9 mouse cellular contexts compared by ENCODE assay signal in genomic region chr17:79661387-79661786, GRCm38 (mm10). TPM values are rescaled to one million over a fixed set of nuclear protein-coding genes. Genes with fewer than 3 reads are reported as not detected.
DNase-seq lines count a peak whose midpoint lies in the region; ATAC-seq lines count a peak whose summit lies in the region.
"Had no signal": no experiment of that assay in that cellular context is flagged by ENCODE, and none has a peak within 500 bp of the region (broad histone marks: within the 10 kb centered on the region; RNA-seq: fewer than 3 reads in every experiment).

No protein-coding gene starts in this region.

- intact Hi-C loops in left cerebral cortex, postnatal 25 days (cut with DNase I) = no loop called here

- 43% methylated on average over 7 of the region's 7 CpGs for WGBS in hindbrain, embryonic 11.5 days
- WGBS in hindbrain, embryonic 13.5 days = 43% methylated on average over 7 of the region's 7 CpGs
- 52% methylated on average over 7 of the region's 7 CpGs for WGBS in neural tube, embryonic 11.5 days

- H3K4me2 ChIP-seq in hindbrain, embryonic 11.5 days (replicated peaks; ENCODE audit: low read depth, low read length) = no peak overlapping the region
- no peak overlapping the region for H3K4me2 ChIP-seq in hindbrain, embryonic 13.5 days
- no peak overlapping the region for H3K4me2 ChIP-seq in neural tube, embryonic 11.5 days (ENCODE audit: low read depth)
- H3K4me2 ChIP-seq: embryonic facial prominence, embryonic 13.5 days had no signal

- H3K9me3 ChIP-seq in hindbrain, embryonic 11.5 days (ENCODE audit: control insufficient read depth, low read length) = no peaks in the 10 kb centered on the region
- H3K9me3 ChIP-seq in hindbrain, embryonic 13.5 days = no peaks in the 10 kb centered on the region
- H3K9me3 ChIP-seq in neural tube, embryonic 11.5 days (ENCODE audit: control insufficient read depth, low read length) = no peaks in the 10 kb centered on the region
- H3K9me3 ChIP-seq: embryonic facial prominence, embryonic 13.5 days had no signal

- no peaks in the 10 kb centered on the region for H3K36me3 ChIP-seq in hindbrain, embryonic 11.5 days (ENCODE audit: control insufficient read depth, insufficient read depth, low read length)
- H3K36me3 ChIP-seq in hindbrain, embryonic 13.5 days = no peaks in the 10 kb centered on the region
- H3K36me3 ChIP-seq in neural tube, embryonic 11.5 days (ENCODE audit: control insufficient read depth, insufficient read depth, low read length) = no peaks in the 10 kb centered on the region
- H3K36me3 ChIP-seq: embryonic facial prominence, embryonic 13.5 days had no signal

- H3K27me3 ChIP-seq in hindbrain, embryonic 11.5 days (ENCODE audit: control insufficient read depth, insufficient read depth, low read length) = no peaks in the 10 kb centered on the region
- no peaks in the 10 kb centered on the region for H3K27me3 ChIP-seq in hindbrain, embryonic 13.5 days
- H3K27me3 ChIP-seq in neural tube, embryonic 11.5 days (ENCODE audit: control insufficient read depth, insufficient read depth, low read length) = no peaks in the 10 kb centered on the region
- H3K27me3 ChIP-seq: embryonic facial prominence, embryonic 13.5 days had no signal

- H3K27ac ChIP-seq in hindbrain, embryonic 11.5 days (ENCODE audit: low read depth, low read length) = no peak overlapping the region
- H3K27ac ChIP-seq in hindbrain, embryonic 13.5 days = no peak overlapping the region
- no peak overlapping the region for H3K27ac ChIP-seq in neural tube, embryonic 11.5 days (ENCODE audit: low read depth, low read length)
- H3K27ac ChIP-seq: embryonic facial prominence, embryonic 13.5 days had no signal

- H3K4me1 ChIP-seq in hindbrain, embryonic 11.5 days (replicated peaks; ENCODE audit: control insufficient read depth, insufficient read depth, low read length) = no peaks in the 10 kb centered on the region
- H3K4me1 ChIP-seq in hindbrain, embryonic 13.5 days (replicated peaks) = no peaks in the 10 kb centered on the region
- H3K4me1 ChIP-seq in neural tube, embryonic 11.5 days (ENCODE audit: control insufficient read depth, insufficient read depth, low read length) = no peaks in the 10 kb centered on the region
- H3K4me1 ChIP-seq: embryonic facial prominence, embryonic 13.5 days had no signal

- DNase-seq in hindbrain, embryonic 11.5 days (ENCODE audit: low spot score) = peak; percentile 85
- DNase-seq in adrenal gland, adult (ENCODE audit: inconsistent age in 2 of 2, low spot score in 1 of 2) = peak; percentile 49 to 87
- peak; percentile 89 for DNase-seq in embryo, embryonic 10.5 days (ENCODE audit: low spot score)
- DNase-seq in heart, postnatal 4 days = peak; percentile 79
- DNase-seq in left cerebral cortex, postnatal 25 days (ENCODE audit: low spot score in 2 of 2) = peak; percentile 67 to 80
- peak; percentile 72 for DNase-seq in neural tube, embryonic 11.5 days (ENCODE audit: low spot score)
- DNase-seq in thymus, postnatal 14 days = peak; percentile 68

- no peak overlapping the region for H3K4me3 ChIP-seq in hindbrain, embryonic 11.5 days (ENCODE audit: low read depth, low read length)
- H3K4me3 ChIP-seq in hindbrain, embryonic 13.5 days = no peak overlapping the region
- H3K4me3 ChIP-seq in neural tube, embryonic 11.5 days (ENCODE audit: low read depth, low read length) = no peak overlapping the region
- H3K4me3 ChIP-seq: embryonic facial prominence, embryonic 13.5 days had no signal

- ATAC-seq in hindbrain, embryonic 11.5 days (ENCODE audit: low FRiP score) = no peak
- ATAC-seq in hindbrain, embryonic 13.5 days (ENCODE audit: low FRiP score) = no peak
- ATAC-seq in neural tube, embryonic 11.5 days (ENCODE audit: insufficient read depth, low FRiP score, low TSS enrichment) = no peak

- H3K9ac ChIP-seq in hindbrain, embryonic 11.5 days (ENCODE audit: low read depth, low read length) = no peak overlapping the region
- no peak overlapping the region for H3K9ac ChIP-seq in hindbrain, embryonic 13.5 days
- no peak overlapping the region for H3K9ac ChIP-seq in neural tube, embryonic 11.5 days (ENCODE audit: low read length)
- H3K9ac ChIP-seq: embryonic facial prominence, embryonic 13.5 days had no signal

RNA-seq across cellular contexts. Expression of gene Rmdn2, which starts 49.7 kb away (rescaled TPM):
- polyA plus RNA-seq in hindbrain, embryonic 11.5 days (2014; fragmentation: Nextera tagmentation; extraction: Ambion mirVana) = 5.2 and 7.9 TPM in 2 replicates
- 8.0 and 8.8 TPM in 2 replicates for polyA plus RNA-seq in hindbrain, embryonic 13.5 days (2015; fragmentation: Nextera tagmentation; extraction: Ambion mirVana)
- total RNA-seq in heart, postnatal 4 days (2021) = 10 to 100 TPM in 1 of 2 experiments, 1 to 10 TPM in 1; 8.0 to 11.5 TPM
- total RNA-seq in left cerebral cortex, postnatal 25 days (2021) = 10 to 100 TPM; 12.2 to 14.7 TPM
- polyA plus RNA-seq in neural tube, embryonic 11.5 days (2014; fragmentation: Nextera tagmentation; extraction: Ambion mirVana) = 5.8 and 6.3 TPM in 2 replicates

RNA-seq across cellular contexts. Expression of gene Cyp1b1, which starts 53.5 kb away (rescaled TPM):
- polyA plus RNA-seq in hindbrain, embryonic 11.5 days (2014; fragmentation: Nextera tagmentation; extraction: Ambion mirVana) = 3.0 and 4.0 TPM in 2 replicates
- polyA plus RNA-seq in hindbrain, embryonic 13.5 days (2015; fragmentation: Nextera tagmentation; extraction: Ambion mirVana) = 9.3 and 10.6 TPM in 2 replicates
- 1 to 10 TPM; 4.4 to 4.7 TPM for total RNA-seq in heart, postnatal 4 days (2021)
- total RNA-seq in left cerebral cortex, postnatal 25 days (2021) = 1 to 10 TPM; 2.3 to 3.0 TPM
- 5.1 TPM in 2 replicates for polyA plus RNA-seq in neural tube, embryonic 11.5 days (2014; fragmentation: Nextera tagmentation; extraction: Ambion mirVana)
